Mouse (Mus musculus) megakaryocyte progenitor cell, adult 5-6 weeks (primary cell): ENCODE results near the gene Serpina6. TPM values are rescaled to one million over a fixed set of nuclear protein-coding genes. Genes with fewer than 3 reads are reported as not detected.

Experiments
- ATAC-seq: replicated peaks from 2 replicates; pipeline ENCODE4 v1.8.0; 2016; ENCODE audit warnings: mild to moderate bottlenecking, moderate TSS enrichment, inconsistent platforms; ENCODE audit not compliant: poor library complexity
- total RNA-seq, 2 experiments: library from RNA; stranded (forward) in 1 of 2; stranded (reverse) in 1 of 2; fragments of 157-497, 149-512 nt in 1 of 2; fragments of 200-1000 nt in 1 of 2; gene quantifications; 2 replicates each; pipeline versions ENCODE4 v1.2.3 to v1.2.4; 2015 to 2017

Gene Serpina6
- total RNA-seq, 2 experiments from 2014 or later, result not detected

- ATAC-seq, result no peak
Observed at GRCm38 (mm10) chr12:103657991-103658390, 979 bp upstream of the Serpina6 start.

- ATAC-seq, result no peak
Observed at GRCm38 (mm10) chr12:103655123-103656044, 1.6 kb downstream of the Serpina6 start.

- no peak for ATAC-seq
Observed at GRCm38 (mm10) chr12:103653836-103654235, 3.2 kb downstream of the Serpina6 start.

GRCm38 (mm10) chr12:103646314-103646713, 10.7 kb downstream of the Serpina6 start:
- no peak for ATAC-seq

- no peak for ATAC-seq
Observed at GRCm38 (mm10) chr12:103644601-103645000, 12.4 kb downstream of the Serpina6 start.

- no peak for ATAC-seq
Observed at GRCm38 (mm10) chr12:103643818-103644217, 13.2 kb downstream of the Serpina6 start.

- ATAC-seq, result peak; percentile 87
Observed at GRCm38 (mm10) chr12:103643336-103643735, 13.7 kb downstream of the Serpina6 start.

- no peak for ATAC-seq
Observed at GRCm38 (mm10) chr12:103635846-103636245, 21.2 kb downstream of the Serpina6 start.

- no peak for ATAC-seq
Observed at GRCm38 (mm10) chr12:103634430-103634829, 22.6 kb downstream of the Serpina6 start.

- ATAC-seq, result no peak
Observed at GRCm38 (mm10) chr12:103631203-103631612, 25.8 kb downstream of the Serpina6 start, which contains the start of gene Serpina10. Gene Serpina10, minus strand, starts transcription at chr12:103631444.

- peak; percentile 55 for ATAC-seq
Observed at GRCm38 (mm10) chr12:103616860-103617261, 40.2 kb downstream of the Serpina6 start.

- no peak for ATAC-seq
Observed at GRCm38 (mm10) chr12:103615734-103616133, 41.3 kb downstream of the Serpina6 start.

GRCm38 (mm10) chr12:103615141-103615540, 41.9 kb downstream of the Serpina6 start:
- ATAC-seq, result no peak

GRCm38 (mm10) chr12:103601839-103602238, 55.2 kb downstream of the Serpina6 start:
- ATAC-seq, result no peak

GRCm38 (mm10) chr12:103600364-103600763, 56.6 kb downstream of the Serpina6 start:
- ATAC-seq, result no peak

- ATAC-seq, result no peak
Observed at GRCm38 (mm10) chr12:103598411-103598810, 58.6 kb downstream of the Serpina6 start.

Other genes starting within 250 kb of the Serpina6 start
- gene 9330161L09Rik, start 249.4 kb downstream of the Serpina6 start, total RNA-seq (2015), result 1.5 and 3.0 TPM in 2 replicates
- 0.25 and 0.47 TPM in 2 replicates for gene 9330161L09Rik, start 249.4 kb downstream of the Serpina6 start, total RNA-seq (2017)
- gene Ddx24, start 231.4 kb downstream of the Serpina6 start, total RNA-seq (2015), result 77.9 and 79.7 TPM in 2 replicates
- gene Ddx24, start 231.4 kb downstream of the Serpina6 start, total RNA-seq (2017), result 82.6 and 119 TPM in 2 replicates
- gene Ifi27, start 223.0 kb downstream of the Serpina6 start, total RNA-seq (2015), result 61.5 and 79.9 TPM in 2 replicates
- gene Ifi27, start 223.0 kb downstream of the Serpina6 start, total RNA-seq (2017), result 51.8 and 55.5 TPM in 2 replicates
- gene Ifi27l2a, start 213.5 kb downstream of the Serpina6 start, total RNA-seq (2015), result 6.0 and 9.2 TPM in 2 replicates
- 11.5 and 11.6 TPM in 2 replicates for gene Ifi27l2a, start 213.5 kb downstream of the Serpina6 start, total RNA-seq (2017)
- not detected in 2 replicates for gene Ifi27l2b, start 200.0 kb downstream of the Serpina6 start, total RNA-seq (2015)
- not detected in 2 replicates for gene Ifi27l2b, start 200.0 kb downstream of the Serpina6 start, total RNA-seq (2017)
- gene Ppp4r4, start 124.9 kb downstream of the Serpina6 start, total RNA-seq (2015), result 0.10 TPM in 1 of 2 replicates, not detected in the other
- not detected in 2 replicates for gene Ppp4r4, start 124.9 kb downstream of the Serpina6 start, total RNA-seq (2017)
- gene Serpina10, start 25.8 kb downstream of the Serpina6 start, total RNA-seq (2015), result not detected in 2 replicates
- not detected in 2 replicates for gene Serpina10, start 25.8 kb downstream of the Serpina6 start, total RNA-seq (2017)
- gene Serpina16, start 18.9 kb upstream of the Serpina6 start, total RNA-seq (2015), result not detected in 2 replicates
- not detected in 2 replicates for gene Serpina16, start 18.9 kb upstream of the Serpina6 start, total RNA-seq (2017)
- gene Serpina1f, start 38.3 kb upstream of the Serpina6 start, total RNA-seq (2015), result not detected in 2 replicates
- not detected in 2 replicates for gene Serpina1f, start 38.3 kb upstream of the Serpina6 start, total RNA-seq (2017)
- not detected in 2 replicates for gene Serpina1d, start 116.4 kb upstream of the Serpina6 start, total RNA-seq (2015)
- not detected in 2 replicates for gene Serpina1d, start 116.4 kb upstream of the Serpina6 start, total RNA-seq (2017)
- not detected in 2 replicates for gene Serpina1b, start 173.2 kb upstream of the Serpina6 start, total RNA-seq (2015)
- not detected in 2 replicates for gene Serpina1b, start 173.2 kb upstream of the Serpina6 start, total RNA-seq (2017)
- gene Serpina1a, start 206.3 kb upstream of the Serpina6 start, total RNA-seq (2015), result not detected in 2 replicates
- not detected in 2 replicates for gene Serpina1a, start 206.3 kb upstream of the Serpina6 start, total RNA-seq (2017)
- not detected in 2 replicates for gene Serpina1c, start 247.7 kb upstream of the Serpina6 start, total RNA-seq (2015)
- not detected in 2 replicates for gene Serpina1c, start 247.7 kb upstream of the Serpina6 start, total RNA-seq (2017)